Mouse (Mus musculus): ENCODE data around the gene Nabp1. TPM values are rescaled to one million over a fixed set of nuclear protein-coding genes. Genes with fewer than 3 reads are reported as not detected.

Gene Nabp1
- total RNA-seq, 1 experiment: 64.9 TPM

DNA sequence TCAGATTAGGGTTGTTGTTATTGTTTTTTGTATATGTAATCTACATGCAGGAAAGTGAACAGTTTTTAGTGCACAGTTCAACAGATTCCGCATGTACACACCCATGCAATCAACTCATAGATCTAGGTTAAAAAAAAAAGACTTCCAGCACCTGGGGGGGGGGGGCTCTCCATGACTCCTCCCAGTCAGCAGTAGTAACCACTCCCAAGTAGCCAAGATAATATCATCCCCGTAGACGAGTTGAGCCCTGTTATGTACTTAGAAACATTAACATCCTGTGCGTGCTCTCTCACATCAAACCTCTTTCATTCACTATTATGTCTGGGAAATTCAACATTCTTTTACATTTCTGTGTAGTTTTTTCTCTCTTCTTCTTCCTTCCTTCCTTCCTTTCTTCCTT is 28.0 kb upstream of the Nabp1 start:
- Histone ChIP-seq H3K9ac (ENCODE audit: insufficient read depth, low read depth, low read length, poor library complexity, severe bottlenecking) (no peak overlapping the region), H3K27ac (ENCODE audit: insufficient read depth, low read depth, low read length, poor library complexity, severe bottlenecking) (no peak overlapping the region), H3K4me1 (ENCODE audit: control insufficient read depth in 2 of 2, insufficient read depth in 2 of 2, low read length in 2 of 2, poor library complexity in 1 of 2) (peaks cover 0 to 4% of the 10 kb centered on the region in 2 experiments; a peak in 1 of 4 replicates), H3K36me3 (ENCODE audit: control insufficient read depth, insufficient read depth, low read length, poor library complexity, severe bottlenecking) (no peaks in the 10 kb centered on the region), H3K4me3 (ENCODE audit: insufficient read depth in 1 of 2, low read depth in 1 of 2, low read length in 2 of 2, poor library complexity in 1 of 2, severe bottlenecking in 1 of 2) (no peak overlapping the region), H3K9me3 (ENCODE audit: control insufficient read depth, insufficient read depth, low read depth, low read length) (no peaks in the 10 kb centered on the region)
- in situ Hi-C loops (cut with MboI; ENCODE audit: low sequenced_read_pairs in 2 of 2, unreplicated experiment in 2 of 2): no loop called here
- DNase-seq (ENCODE audit: low read depth, low spot score): no peak
- TF ChIP-seq HCFC1 (IDR thresholded peaks at IDR 0.05; ENCODE audit: borderline replicate concordance, insufficient read depth, low read length): no peak
- no peak for TF ChIP-seq MAFK (IDR thresholded peaks at IDR 0.05; ENCODE audit: insufficient read depth, low read depth, low read length)
- no peak for TF ChIP-seq CHD2 (IDR thresholded peaks at IDR 0.05; ENCODE audit: low read depth, low read length)
- TF ChIP-seq ZC3H11A (IDR thresholded peaks at IDR 0.05; ENCODE audit: borderline replicate concordance, low read depth, low read length): no peak
- TF ChIP-seq ZNF384 (IDR thresholded peaks at IDR 0.05; ENCODE audit: low read depth, low read length): no peak

DNA sequence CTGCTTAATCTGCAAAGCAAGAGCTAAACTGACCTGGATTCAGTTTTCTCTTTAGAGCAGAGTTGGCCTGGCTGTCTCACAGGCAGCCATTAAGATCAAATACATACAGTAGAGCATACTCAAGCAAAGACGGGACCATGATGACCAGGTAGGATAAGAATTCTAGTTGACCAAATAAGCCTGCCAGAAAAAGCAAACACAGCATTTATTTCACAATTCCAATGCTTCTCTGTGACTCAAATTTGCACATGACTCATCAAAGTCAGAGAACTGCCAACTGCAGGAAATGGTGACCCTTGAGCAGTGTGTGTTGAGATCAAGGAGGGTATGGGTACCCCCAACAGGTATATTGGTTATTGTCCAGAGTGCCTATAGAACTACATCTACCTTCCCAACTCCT is 27.4 kb upstream of the Nabp1 start:
- in situ Hi-C loops (cut with MboI; ENCODE audit: low sequenced_read_pairs in 2 of 2, unreplicated experiment in 2 of 2): no loop called here
- Histone ChIP-seq H3K9ac (ENCODE audit: insufficient read depth, low read depth, low read length, poor library complexity, severe bottlenecking) (no peak overlapping the region), H3K9me3 (ENCODE audit: control insufficient read depth, insufficient read depth, low read depth, low read length) (no peaks in the 10 kb centered on the region)

DNA sequence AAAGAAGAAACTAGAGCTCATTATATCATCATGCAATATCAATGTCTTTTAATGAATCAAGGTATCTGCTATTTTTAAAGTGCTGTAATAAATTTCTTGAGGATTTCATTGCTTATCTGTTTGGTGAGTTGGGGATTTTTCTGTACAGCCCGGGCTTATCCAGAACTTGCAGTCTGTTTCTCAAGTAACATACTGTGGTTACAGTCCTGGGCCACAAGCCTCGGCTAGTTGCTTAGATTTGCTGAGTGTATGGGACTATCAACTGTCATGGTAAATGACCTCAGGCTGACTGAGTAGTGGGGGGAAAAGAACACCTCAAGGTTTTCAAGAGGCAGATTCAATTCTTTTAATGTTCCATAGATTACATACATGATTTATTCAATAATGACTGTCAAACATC is 24.8 kb upstream of the Nabp1 start:
- H3K4me3 ChIP-seq (ENCODE audit: insufficient read depth in 1 of 2, low read depth in 1 of 2, low read length in 2 of 2, poor library complexity in 1 of 2, severe bottlenecking in 1 of 2): no peak overlapping the region
- H3K9ac ChIP-seq (ENCODE audit: insufficient read depth, low read depth, low read length, poor library complexity, severe bottlenecking): no peak overlapping the region
- in situ Hi-C loops (cut with MboI; ENCODE audit: low sequenced_read_pairs in 2 of 2, unreplicated experiment in 2 of 2): no loop called here
- H3K9me3 ChIP-seq (ENCODE audit: control insufficient read depth, insufficient read depth, low read depth, low read length): no peaks in the 10 kb centered on the region
- TF ChIP-seq CHD2 (IDR thresholded peaks at IDR 0.05; ENCODE audit: low read depth, low read length): no peak
- TF ChIP-seq HCFC1 (IDR thresholded peaks at IDR 0.05; ENCODE audit: borderline replicate concordance, insufficient read depth, low read length): no peak
- no peak for TF ChIP-seq ZNF384 (IDR thresholded peaks at IDR 0.05; ENCODE audit: low read depth, low read length)
- TF ChIP-seq MAFK (IDR thresholded peaks at IDR 0.05; ENCODE audit: insufficient read depth, low read depth, low read length): no peak
- no peak for TF ChIP-seq ZC3H11A (IDR thresholded peaks at IDR 0.05; ENCODE audit: borderline replicate concordance, low read depth, low read length)
- H3K36me3 ChIP-seq (ENCODE audit: control insufficient read depth, insufficient read depth, low read length, poor library complexity, severe bottlenecking): no peaks in the 10 kb centered on the region
- no peak overlapping the region for H3K27ac ChIP-seq (ENCODE audit: insufficient read depth, low read depth, low read length, poor library complexity, severe bottlenecking)
- no peak for DNase-seq (ENCODE audit: low read depth, low spot score)
- no peaks in the 10 kb centered on the region for H3K4me1 ChIP-seq (ENCODE audit: control insufficient read depth in 2 of 2, insufficient read depth in 2 of 2, low read length in 2 of 2, poor library complexity in 1 of 2)

More for the DNA sequence above, 27.4 kb upstream of the Nabp1 start:
- Histone ChIP-seq H3K4me1 (ENCODE audit: control insufficient read depth in 2 of 2, insufficient read depth in 2 of 2, low read length in 2 of 2, poor library complexity in 1 of 2) (peaks cover 0 to 4% of the 10 kb centered on the region in 2 experiments; a peak in 1 of 4 replicates), H3K27ac (ENCODE audit: insufficient read depth, low read depth, low read length, poor library complexity, severe bottlenecking) (no peak overlapping the region), H3K36me3 (ENCODE audit: control insufficient read depth, insufficient read depth, low read length, poor library complexity, severe bottlenecking) (no peaks in the 10 kb centered on the region), H3K4me3 (ENCODE audit: insufficient read depth in 1 of 2, low read depth in 1 of 2, low read length in 2 of 2, poor library complexity in 1 of 2, severe bottlenecking in 1 of 2) (no peak overlapping the region)
- TF ChIP-seq ZC3H11A (IDR thresholded peaks at IDR 0.05; ENCODE audit: borderline replicate concordance, low read depth, low read length): no peak
- no peak for TF ChIP-seq MAFK (IDR thresholded peaks at IDR 0.05; ENCODE audit: insufficient read depth, low read depth, low read length)
- TF ChIP-seq CHD2 (IDR thresholded peaks at IDR 0.05; ENCODE audit: low read depth, low read length): no peak
- no peak for TF ChIP-seq HCFC1 (IDR thresholded peaks at IDR 0.05; ENCODE audit: borderline replicate concordance, insufficient read depth, low read length)
- no peak for TF ChIP-seq ZNF384 (IDR thresholded peaks at IDR 0.05; ENCODE audit: low read depth, low read length)
- no peak for DNase-seq (ENCODE audit: low read depth, low spot score)

DNA sequence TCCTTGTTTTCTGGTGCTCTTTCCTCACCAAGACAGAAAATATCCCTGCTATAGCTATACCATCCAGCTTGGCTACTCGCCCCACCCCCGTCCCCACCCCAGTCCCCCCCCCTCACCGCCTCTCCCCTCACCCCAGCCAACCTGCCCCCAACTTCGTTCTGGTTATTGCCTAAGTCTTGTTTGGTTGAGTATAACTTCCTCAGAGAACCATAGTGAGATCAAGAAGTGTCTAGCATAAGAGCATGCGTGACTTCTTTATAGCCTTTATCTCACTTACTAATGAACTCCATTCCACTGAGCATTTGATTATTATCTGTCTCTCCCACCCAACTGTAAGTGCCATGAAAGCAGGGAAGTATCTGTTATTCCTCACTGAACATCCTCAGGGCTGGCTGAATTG is 24.1 kb upstream of the Nabp1 start:
- H3K4me3 ChIP-seq (ENCODE audit: insufficient read depth in 1 of 2, low read depth in 1 of 2, low read length in 2 of 2, poor library complexity in 1 of 2, severe bottlenecking in 1 of 2): no peak overlapping the region
- no peaks in the 10 kb centered on the region for H3K9me3 ChIP-seq (ENCODE audit: control insufficient read depth, insufficient read depth, low read depth, low read length)
- in situ Hi-C loops (cut with MboI; ENCODE audit: low sequenced_read_pairs in 2 of 2, unreplicated experiment in 2 of 2): no loop called here
- H3K36me3 ChIP-seq (ENCODE audit: control insufficient read depth, insufficient read depth, low read length, poor library complexity, severe bottlenecking): no peaks in the 10 kb centered on the region
- no peaks in the 10 kb centered on the region for H3K4me1 ChIP-seq (ENCODE audit: control insufficient read depth in 2 of 2, insufficient read depth in 2 of 2, low read length in 2 of 2, poor library complexity in 1 of 2)
- no peak overlapping the region for H3K9ac ChIP-seq (ENCODE audit: insufficient read depth, low read depth, low read length, poor library complexity, severe bottlenecking)
- no peak for DNase-seq (ENCODE audit: low read depth, low spot score)
- no peak for TF ChIP-seq ZC3H11A (IDR thresholded peaks at IDR 0.05; ENCODE audit: borderline replicate concordance, low read depth, low read length)
- TF ChIP-seq HCFC1 (IDR thresholded peaks at IDR 0.05; ENCODE audit: borderline replicate concordance, insufficient read depth, low read length): no peak
- no peak for TF ChIP-seq CHD2 (IDR thresholded peaks at IDR 0.05; ENCODE audit: low read depth, low read length)
- no peak for TF ChIP-seq MAFK (IDR thresholded peaks at IDR 0.05; ENCODE audit: insufficient read depth, low read depth, low read length)
- no peak for TF ChIP-seq ZNF384 (IDR thresholded peaks at IDR 0.05; ENCODE audit: low read depth, low read length)
- H3K27ac ChIP-seq (ENCODE audit: insufficient read depth, low read depth, low read length, poor library complexity, severe bottlenecking): no peak overlapping the region

DNA sequence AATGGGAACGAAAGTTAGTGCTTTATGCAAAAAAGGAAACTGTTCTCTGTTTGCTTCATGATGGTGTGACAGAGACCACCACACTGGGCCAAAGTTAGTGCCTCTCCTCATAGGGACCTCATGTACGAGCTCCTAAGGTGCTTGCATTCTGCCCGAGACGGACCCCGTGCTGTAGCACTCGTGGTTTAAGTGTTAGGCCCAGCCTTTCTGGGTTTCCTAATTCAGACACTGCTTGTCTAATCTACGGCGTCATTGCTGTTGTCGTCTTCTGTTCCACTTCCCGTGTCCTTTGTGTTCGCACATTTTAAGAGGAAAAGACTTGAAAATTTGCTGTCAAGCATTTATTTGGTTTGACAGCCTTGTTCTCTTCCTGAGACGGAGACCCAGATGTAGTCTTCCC is 23.0 kb upstream of the Nabp1 start:
- TF ChIP-seq MAFK (IDR thresholded peaks at IDR 0.05; ENCODE audit: insufficient read depth, low read depth, low read length): no peak
- no peak for TF ChIP-seq ZNF384 (IDR thresholded peaks at IDR 0.05; ENCODE audit: low read depth, low read length)
- no peak for TF ChIP-seq ZC3H11A (IDR thresholded peaks at IDR 0.05; ENCODE audit: borderline replicate concordance, low read depth, low read length)
- TF ChIP-seq HCFC1 (IDR thresholded peaks at IDR 0.05; ENCODE audit: borderline replicate concordance, insufficient read depth, low read length): no peak
- no peak for TF ChIP-seq CHD2 (IDR thresholded peaks at IDR 0.05; ENCODE audit: low read depth, low read length)
- Histone ChIP-seq H3K9me3 (ENCODE audit: control insufficient read depth, insufficient read depth, low read depth, low read length) (no peaks in the 10 kb centered on the region), H3K36me3 (ENCODE audit: control insufficient read depth, insufficient read depth, low read length, poor library complexity, severe bottlenecking) (no peaks in the 10 kb centered on the region), H3K9ac (ENCODE audit: insufficient read depth, low read depth, low read length, poor library complexity, severe bottlenecking) (no peak overlapping the region), H3K27ac (ENCODE audit: insufficient read depth, low read depth, low read length, poor library complexity, severe bottlenecking) (no peak overlapping the region), H3K4me3 (ENCODE audit: insufficient read depth in 1 of 2, low read depth in 1 of 2, low read length in 2 of 2, poor library complexity in 1 of 2, severe bottlenecking in 1 of 2) (no peak overlapping the region), H3K4me1 (ENCODE audit: control insufficient read depth in 2 of 2, insufficient read depth in 2 of 2, low read length in 2 of 2, poor library complexity in 1 of 2) (no peaks in the 10 kb centered on the region)
- in situ Hi-C loops (cut with MboI; ENCODE audit: low sequenced_read_pairs in 2 of 2, unreplicated experiment in 2 of 2): no loop called here
- no peak for DNase-seq (ENCODE audit: low read depth, low spot score)

Data from ES-E14 (cell line).